Mouse (Mus musculus): ENCODE measurements around the gene Tmem40. TPM values are rescaled to one million over a fixed set of nuclear protein-coding genes. Genes with fewer than 3 reads are reported as not detected.
A peak's percentile ranks its signal among the peaks of the same experiment; 100 is the strongest.

The Tmem40 gene
- polyA plus RNA-seq, 1 experiment from 2014 or later, result 1.3 TPM

- Histone ChIP-seq H3K27ac (peak overlapping the region; percentile 13; the same call in 1 of the 2 replicates), H3K4me3 (no peak overlapping the region), H3K27me3 (no peaks in the 10 kb centered on the region), H3K4me2 (no peak overlapping the region), H3K9me3 (replicated peaks) (no peaks in the 10 kb centered on the region), H3K36me3 (no peaks in the 10 kb centered on the region), H3K4me1 (replicated peaks) (peaks cover 29% of the 10 kb centered on the region), H3K9ac (no peak overlapping the region)
- 65% methylated on average over 4 of the region's 4 CpGs for WGBS
- ATAC-seq (replicated peaks; ENCODE audit: insufficient number of reproducible peaks, insufficient read depth, low FRiP score, low read depth), result no peak
Measured at GRCm38 (mm10) chr6:115768207-115768606, 6.0 kb upstream of the Tmem40 start.

GRCm38 (mm10) chr6:115767357-115767756 is 5.1 kb upstream of the Tmem40 start:
- H3K4me3 ChIP-seq, result no peak overlapping the region
- no peaks in the 10 kb centered on the region for H3K9me3 ChIP-seq (replicated peaks)
- no peak overlapping the region for H3K9ac ChIP-seq
- H3K4me1 ChIP-seq (replicated peaks), result peaks cover 33% of the 10 kb centered on the region
- no peaks in the 10 kb centered on the region for H3K36me3 ChIP-seq
- ATAC-seq (replicated peaks; ENCODE audit: insufficient number of reproducible peaks, insufficient read depth, low FRiP score, low read depth), result no peak
- 0 out of 2 replicates have a peak overlapping the region, but pooled peaks have one; percentile 31 for H3K27ac ChIP-seq
- WGBS, result 47% methylated on average over 9 of the region's 9 CpGs
- no peaks in the 10 kb centered on the region for H3K27me3 ChIP-seq
- H3K4me2 ChIP-seq, result no peak overlapping the region

- Histone ChIP-seq H3K4me3 (peak overlapping the region; percentile 26), H3K36me3 (no peaks in the 10 kb centered on the region), H3K9ac (peak overlapping the region; percentile 33; the same call in 1 of the 2 replicates), H3K27me3 (no peaks in the 10 kb centered on the region), H3K4me1 (replicated peaks) (peaks cover 47% of the 10 kb centered on the region), H3K4me2 (peak overlapping the region; percentile 52), H3K27ac (peak overlapping the region; percentile 92), H3K9me3 (replicated peaks) (no peaks in the 10 kb centered on the region)
- ATAC-seq (replicated peaks; ENCODE audit: insufficient number of reproducible peaks, insufficient read depth, low FRiP score, low read depth), result peak; percentile 90
- WGBS, result 4% methylated on average over 7 of the region's 7 CpGs
Measured at GRCm38 (mm10) chr6:115764179-115764578, 2.0 kb upstream of the Tmem40 start.

GRCm38 (mm10) chr6:115760982-115761381 is 1.2 kb downstream of the Tmem40 start:
- H3K9ac ChIP-seq, result no peak overlapping the region
- no peak overlapping the region for H3K27ac ChIP-seq
- no peaks in the 10 kb centered on the region for H3K9me3 ChIP-seq (replicated peaks)
- no peak overlapping the region for H3K4me2 ChIP-seq
- H3K4me3 ChIP-seq, result no peak overlapping the region
- H3K36me3 ChIP-seq, result no peaks in the 10 kb centered on the region
- ATAC-seq (replicated peaks; ENCODE audit: insufficient number of reproducible peaks, insufficient read depth, low FRiP score, low read depth), result no peak
- 34% methylated on average over 4 of the region's 4 CpGs for WGBS
- H3K4me1 ChIP-seq (replicated peaks), result peaks cover 40% of the 10 kb centered on the region
- H3K27me3 ChIP-seq, result no peaks in the 10 kb centered on the region

- no peak for ATAC-seq (replicated peaks; ENCODE audit: insufficient number of reproducible peaks, insufficient read depth, low FRiP score, low read depth)
- Histone ChIP-seq H3K36me3 (no peaks in the 10 kb centered on the region), H3K9ac (no peak overlapping the region), H3K27me3 (no peaks in the 10 kb centered on the region), H3K4me2 (no peak overlapping the region), H3K4me3 (no peak overlapping the region), H3K9me3 (replicated peaks) (no peaks in the 10 kb centered on the region), H3K4me1 (replicated peaks) (peaks cover 46% of the 10 kb centered on the region), H3K27ac (no peak overlapping the region)
- WGBS, result 92% methylated on average over 4 of the region's 4 CpGs
Measured at GRCm38 (mm10) chr6:115760137-115760536, 2.1 kb downstream of the Tmem40 start.

- Histone ChIP-seq H3K36me3 (no peaks in the 10 kb centered on the region), H3K9ac (no peak overlapping the region), H3K4me3 (no peak overlapping the region), H3K4me2 (no peak overlapping the region), H3K9me3 (replicated peaks) (no peaks in the 10 kb centered on the region), H3K27ac (no peak overlapping the region), H3K4me1 (replicated peaks) (peaks cover 40% of the 10 kb centered on the region), H3K27me3 (no peaks in the 10 kb centered on the region)
- WGBS, result 57% methylated on average over 5 of the region's 5 CpGs
- ATAC-seq (replicated peaks; ENCODE audit: insufficient number of reproducible peaks, insufficient read depth, low FRiP score, low read depth), result no peak
Measured at GRCm38 (mm10) chr6:115759461-115759860, 2.7 kb downstream of the Tmem40 start.

- Histone ChIP-seq H3K36me3 (no peaks in the 10 kb centered on the region), H3K27me3 (no peaks in the 10 kb centered on the region), H3K4me1 (replicated peaks) (peaks cover 36% of the 10 kb centered on the region), H3K4me3 (no peak overlapping the region), H3K27ac (no peak overlapping the region), H3K4me2 (no peak overlapping the region), H3K9ac (no peak overlapping the region), H3K9me3 (replicated peaks) (no peaks in the 10 kb centered on the region)
- ATAC-seq (replicated peaks; ENCODE audit: insufficient number of reproducible peaks, insufficient read depth, low FRiP score, low read depth), result no peak
- WGBS, result 50% methylated on average over 9 of the region's 9 CpGs
Measured at GRCm38 (mm10) chr6:115758981-115759435, 3.2 kb downstream of the Tmem40 start.

GRCm38 (mm10) chr6:115755536-115755935 is 6.7 kb downstream of the Tmem40 start:
- 45% methylated on average over 7 of the region's 7 CpGs for WGBS
- Histone ChIP-seq H3K9ac (no peak overlapping the region), H3K36me3 (no peaks in the 10 kb centered on the region), H3K4me2 (no peak overlapping the region), H3K9me3 (replicated peaks) (no peaks in the 10 kb centered on the region), H3K4me3 (no peak overlapping the region), H3K27me3 (no peaks in the 10 kb centered on the region), H3K27ac (no peak overlapping the region), H3K4me1 (replicated peaks) (peaks cover 18% of the 10 kb centered on the region)
- peak; percentile 44; the same call in 1 of the 2 replicates for ATAC-seq (replicated peaks; ENCODE audit: insufficient number of reproducible peaks, insufficient read depth, low FRiP score, low read depth)

GRCm38 (mm10) chr6:115746326-115746725 is 15.9 kb downstream of the Tmem40 start:
- H3K27ac ChIP-seq, result no peak overlapping the region
- H3K4me2 ChIP-seq, result no peak overlapping the region
- ATAC-seq (replicated peaks; ENCODE audit: insufficient number of reproducible peaks, insufficient read depth, low FRiP score, low read depth), result no peak
- 83% methylated on average over 1 of the region's 1 CpGs for WGBS
- no peak overlapping the region for H3K4me3 ChIP-seq
- no peaks in the 10 kb centered on the region for H3K36me3 ChIP-seq
- no peaks in the 10 kb centered on the region for H3K27me3 ChIP-seq
- H3K4me1 ChIP-seq (replicated peaks), result no peaks in the 10 kb centered on the region
- no peak overlapping the region for H3K9ac ChIP-seq
- no peaks in the 10 kb centered on the region for H3K9me3 ChIP-seq (replicated peaks)

GRCm38 (mm10) chr6:115743569-115743968 is 18.6 kb downstream of the Tmem40 start:
- no peak overlapping the region for H3K4me3 ChIP-seq
- no peak overlapping the region for H3K27ac ChIP-seq
- no peak overlapping the region for H3K9ac ChIP-seq
- no peaks in the 10 kb centered on the region for H3K4me1 ChIP-seq (replicated peaks)
- H3K4me2 ChIP-seq, result no peak overlapping the region
- 18% methylated on average over 1 of the region's 1 CpGs for WGBS
- ATAC-seq (replicated peaks; ENCODE audit: insufficient number of reproducible peaks, insufficient read depth, low FRiP score, low read depth), result no peak; the same call in 1 of the 2 replicates
- H3K27me3 ChIP-seq, result no peaks in the 10 kb centered on the region
- H3K36me3 ChIP-seq, result no peaks in the 10 kb centered on the region
- no peaks in the 10 kb centered on the region for H3K9me3 ChIP-seq (replicated peaks)

- no peak overlapping the region for H3K4me2 ChIP-seq
- no peaks in the 10 kb centered on the region for H3K36me3 ChIP-seq
- WGBS, result 76% methylated on average over 5 of the region's 5 CpGs
- no peaks in the 10 kb centered on the region for H3K9me3 ChIP-seq (replicated peaks)
- H3K27ac ChIP-seq, result no peak overlapping the region
- no peak overlapping the region for H3K9ac ChIP-seq
- no peak for ATAC-seq (replicated peaks; ENCODE audit: insufficient number of reproducible peaks, insufficient read depth, low FRiP score, low read depth)
- no peaks in the 10 kb centered on the region for H3K27me3 ChIP-seq
- no peaks in the 10 kb centered on the region for H3K4me1 ChIP-seq (replicated peaks)
- H3K4me3 ChIP-seq, result no peak overlapping the region
Measured at GRCm38 (mm10) chr6:115739056-115739455, 23.2 kb downstream of the Tmem40 start.

GRCm38 (mm10) chr6:115734909-115735308 is 27.3 kb downstream of the Tmem40 start:
- Histone ChIP-seq H3K9ac (no peak overlapping the region), H3K27me3 (no peaks in the 10 kb centered on the region), H3K4me3 (no peak overlapping the region), H3K9me3 (replicated peaks) (no peaks in the 10 kb centered on the region), H3K36me3 (no peaks in the 10 kb centered on the region), H3K27ac (no peak overlapping the region), H3K4me1 (replicated peaks) (peaks cover 8% of the 10 kb centered on the region), H3K4me2 (no peak overlapping the region)
- 58% methylated on average over 4 of the region's 4 CpGs for WGBS
- no peak for ATAC-seq (replicated peaks; ENCODE audit: insufficient number of reproducible peaks, insufficient read depth, low FRiP score, low read depth)
